Mouse (Mus musculus) frontal cortex, postnatal 14 days (tissue): ENCODE measurements around the gene Fam193b.
"Not testable (repeated sequence)": the region's sequence is repeated elsewhere in the genome, so short reads cannot be mapped to it uniquely, and the experiment has no call there.

ENCODE experiments used
- DNase-seq, 2 experiments: peaks; one replicate each; pipeline ENCODE4 v3.0.0; 2022; ENCODE audit warnings: low spot score in 2 of 2

The Fam193b gene

DNA sequence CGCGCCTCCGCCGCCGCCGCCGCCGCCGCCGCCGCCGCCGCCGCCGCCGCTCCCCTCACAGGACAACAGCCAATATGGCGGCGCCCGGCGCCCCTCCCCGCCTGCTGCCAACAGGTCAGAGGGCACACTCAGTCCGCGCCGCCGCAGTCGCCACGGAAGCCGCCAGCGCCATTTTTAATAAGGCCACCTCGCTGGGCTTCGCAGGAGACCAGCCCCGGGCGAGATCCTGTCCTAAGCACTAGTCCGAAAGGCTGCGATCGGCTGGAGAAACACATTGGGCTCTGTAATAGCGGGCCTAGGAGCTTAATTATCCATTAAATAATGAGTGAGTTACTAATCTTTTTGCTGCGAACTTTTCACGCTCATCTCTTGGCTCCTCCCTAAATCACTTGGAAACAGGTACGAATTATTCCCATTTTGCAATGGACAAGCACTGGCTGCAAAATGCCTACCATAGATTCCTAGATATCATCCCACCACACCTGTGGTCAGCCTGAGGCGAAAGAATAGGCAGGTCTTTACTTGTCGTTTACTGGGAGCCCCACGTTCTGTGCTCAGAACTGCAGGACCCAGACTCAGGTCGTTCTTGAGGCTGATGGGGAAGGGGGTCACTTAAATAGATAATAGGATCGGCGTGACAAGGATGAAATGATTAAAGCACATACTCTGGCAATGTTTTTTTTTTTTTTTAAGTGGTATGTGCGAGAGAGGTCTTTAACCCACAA is at the start of gene Fam193b:
TSS of gene Fam193b (minus strand) at position 94 of the 725 bp plus-strand sequence.
- DNase-seq, result peak; percentile 86 to 88

DNA sequence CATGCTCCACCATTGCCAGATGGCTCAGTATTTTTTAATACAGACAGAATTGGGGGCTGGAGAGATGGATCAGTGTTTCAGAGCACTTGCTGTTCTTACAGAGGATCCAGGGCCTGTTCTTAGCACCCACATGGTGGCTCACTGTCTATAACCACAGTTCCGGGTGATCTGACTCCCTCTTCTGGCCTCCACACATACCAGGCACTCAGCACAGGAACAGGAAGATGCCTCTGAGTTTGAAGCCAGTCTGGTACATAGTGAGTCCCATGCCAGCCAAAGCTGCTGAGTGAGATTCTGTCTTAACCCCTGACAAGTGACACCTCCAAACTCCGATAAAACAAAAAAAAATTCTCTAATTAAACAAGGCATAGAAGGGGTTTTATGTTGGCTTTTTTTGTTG is 49.4 kb upstream of the Fam193b start:
- no peak for DNase-seq

DNA sequence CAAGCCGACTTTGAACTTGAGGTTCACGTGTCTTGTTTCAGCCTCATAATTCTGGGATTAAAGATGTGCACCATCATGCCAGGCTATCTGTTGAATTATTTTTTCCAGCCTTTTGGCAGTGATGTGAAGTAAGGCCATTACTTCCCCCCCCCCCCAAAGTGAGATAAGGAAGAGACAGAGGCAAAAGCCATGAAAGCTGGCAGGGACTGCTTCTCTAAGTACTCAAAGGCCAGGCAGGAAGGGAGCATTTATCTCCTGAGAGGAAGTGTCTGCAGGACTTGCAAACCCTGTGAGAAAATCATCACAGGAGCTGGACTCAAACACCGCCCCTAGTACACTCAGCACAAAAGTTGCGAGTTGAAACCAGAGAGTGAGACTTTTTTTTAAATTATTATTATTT is 48.4 kb upstream of the Fam193b start:
- no peak for DNase-seq

DNA sequence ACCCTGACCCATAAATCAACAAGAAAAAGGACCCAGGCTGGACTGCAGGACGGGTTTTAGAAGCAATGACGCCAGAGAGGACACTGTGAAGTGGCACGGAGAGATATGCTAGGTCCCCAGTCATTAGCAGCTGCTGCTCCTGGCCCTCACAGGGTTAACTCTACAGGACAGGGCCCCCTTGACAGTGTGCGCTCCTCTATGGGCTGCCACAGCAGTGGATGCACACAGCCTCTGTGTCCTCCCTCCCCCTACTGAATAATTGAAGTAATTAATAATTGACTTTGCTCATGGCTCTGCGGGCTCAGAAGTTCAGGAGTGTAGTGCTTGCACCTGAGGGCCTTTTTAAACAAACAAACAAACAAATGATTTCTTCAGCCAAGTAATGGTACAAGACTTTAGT is 42.6 kb upstream of the Fam193b start:
- DNase-seq, result no peak

DNA sequence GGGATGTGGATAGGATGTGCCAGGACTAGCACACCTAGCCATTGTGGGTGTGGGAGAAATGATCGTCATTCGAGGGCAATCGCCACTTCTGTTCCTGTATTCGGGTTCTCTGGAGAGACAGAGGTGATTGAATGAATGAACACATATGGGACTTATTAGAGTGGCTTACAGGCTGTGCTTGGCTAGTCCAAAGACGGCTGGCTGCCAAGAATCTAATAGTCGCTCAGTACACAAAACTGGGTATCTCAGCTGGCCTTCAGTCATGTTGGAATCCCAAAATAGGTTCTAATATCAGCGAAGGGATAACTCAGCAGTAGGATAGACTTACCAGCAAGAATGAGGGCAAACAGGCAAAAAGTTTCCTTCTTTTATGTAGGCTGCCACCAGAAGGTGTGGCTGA is 41.1 kb upstream of the Fam193b start:
- DNase-seq, result no peak

DNA sequence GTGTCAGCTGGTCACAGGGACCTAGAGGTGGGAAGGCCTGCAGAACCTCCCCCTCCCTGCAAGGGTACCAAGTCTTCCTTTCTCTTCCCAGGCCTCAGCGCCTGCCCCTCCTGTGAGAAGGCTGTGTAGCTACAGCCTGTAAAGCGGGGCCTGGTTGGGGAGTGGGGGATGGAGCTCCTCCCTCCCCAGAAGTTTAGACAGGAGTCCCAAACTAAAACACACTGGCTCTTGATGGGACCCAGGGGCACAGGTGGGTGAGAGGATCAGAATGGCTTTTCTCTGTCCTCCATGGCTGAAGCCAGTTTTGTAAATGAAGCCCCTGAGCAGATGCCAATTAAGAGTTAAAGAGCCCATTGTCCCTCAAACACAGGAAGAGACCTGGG is 36.7 kb upstream of the Fam193b start:
- DNase-seq, result no peak

DNA sequence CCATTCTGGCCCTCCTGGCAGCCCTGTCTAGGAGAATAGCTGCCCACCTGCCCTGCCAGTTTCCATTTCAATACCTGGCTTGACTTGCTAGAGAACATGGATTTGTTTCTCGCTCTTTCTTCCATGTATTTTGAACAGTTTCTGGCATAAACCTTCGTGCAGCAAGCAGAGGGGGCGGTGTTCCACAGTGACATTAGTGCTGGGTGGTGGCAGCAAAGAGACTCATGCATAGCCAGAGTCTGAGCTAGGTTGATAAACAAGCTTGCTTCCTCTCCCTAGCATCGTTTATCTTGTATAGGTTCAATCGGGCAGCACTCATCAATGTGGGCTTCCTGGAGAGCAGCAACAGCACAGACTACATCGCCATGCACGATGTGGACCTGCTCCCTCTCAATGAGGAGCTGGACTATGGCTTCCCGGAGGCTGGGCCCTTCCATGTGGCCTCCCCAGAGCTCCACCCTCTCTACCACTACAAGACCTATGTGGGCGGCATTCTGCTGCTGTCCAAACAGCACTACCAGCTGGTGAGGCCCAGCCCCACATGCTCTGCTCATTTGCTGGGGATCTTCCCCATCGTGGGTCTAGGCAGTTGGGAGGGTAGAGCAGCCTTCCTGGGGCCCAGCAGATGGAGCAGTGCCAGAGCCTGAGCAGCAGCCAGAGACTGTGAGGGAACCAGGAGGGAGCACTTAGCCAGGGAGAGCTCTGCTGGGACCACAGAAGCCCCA is 36.1 kb upstream of the Fam193b start:
- DNase-seq, result no peak

DNA sequence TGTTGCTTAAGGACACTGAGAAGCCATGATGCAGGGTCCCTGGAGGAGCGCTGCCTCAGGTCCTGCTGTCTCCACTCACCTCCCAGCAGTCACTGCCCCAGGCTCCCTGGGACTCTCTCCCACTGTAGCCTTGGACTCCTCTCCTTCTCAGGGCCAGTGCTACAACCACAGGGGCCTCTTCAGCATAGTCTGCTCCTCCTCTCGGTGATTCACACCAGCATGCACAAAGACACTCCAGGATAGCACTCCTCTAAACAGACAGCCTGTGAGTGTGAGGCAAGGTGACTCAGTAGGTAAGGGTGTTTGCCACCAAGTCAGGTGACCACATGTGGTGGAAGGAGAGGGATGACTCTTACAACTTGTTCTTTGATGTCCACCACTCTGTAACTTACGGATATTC is 33.7 kb upstream of the Fam193b start:
- DNase-seq, result no peak

DNA sequence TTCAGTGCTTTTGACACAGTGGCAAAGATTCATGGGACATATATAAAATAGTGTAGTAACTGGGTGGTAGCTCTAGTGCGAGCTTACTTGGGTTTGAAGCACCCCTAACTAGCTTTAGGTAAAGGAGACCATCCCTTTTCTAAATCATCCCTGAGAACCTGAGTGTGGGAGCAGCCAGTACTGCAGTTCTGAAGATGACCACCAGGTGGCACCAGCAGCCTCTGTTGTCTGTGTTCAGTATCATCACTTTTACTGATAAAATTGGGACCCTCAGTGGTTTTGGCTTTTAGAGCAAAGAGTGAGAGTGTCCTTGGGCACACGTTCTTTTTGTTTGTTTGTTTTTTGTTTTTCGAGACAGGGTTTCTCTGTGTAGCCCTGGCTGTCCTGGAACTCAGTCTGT is 30.7 kb upstream of the Fam193b start:
- DNase-seq, result peak; percentile 66 to 86

DNA sequence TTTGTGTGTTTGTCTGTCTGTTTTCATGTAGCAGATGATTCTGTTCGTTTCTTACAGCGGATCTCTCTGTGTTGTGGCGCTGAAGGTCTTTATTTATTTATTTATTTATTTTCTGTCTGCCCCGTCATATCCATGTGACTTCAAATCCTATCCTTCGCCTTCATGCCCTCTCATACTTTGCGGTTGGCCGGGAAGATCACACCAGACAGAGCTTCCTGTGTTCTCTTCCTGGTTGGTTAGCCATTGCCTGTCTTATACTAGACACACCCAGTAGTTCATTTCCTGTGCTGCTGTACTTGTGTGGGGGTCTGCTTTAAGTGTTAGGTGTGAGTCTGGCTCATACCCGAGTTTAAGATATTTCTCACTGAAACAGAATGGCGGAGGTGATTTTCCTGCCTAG is 29.7 kb upstream of the Fam193b start:
- no peak for DNase-seq

DNA sequence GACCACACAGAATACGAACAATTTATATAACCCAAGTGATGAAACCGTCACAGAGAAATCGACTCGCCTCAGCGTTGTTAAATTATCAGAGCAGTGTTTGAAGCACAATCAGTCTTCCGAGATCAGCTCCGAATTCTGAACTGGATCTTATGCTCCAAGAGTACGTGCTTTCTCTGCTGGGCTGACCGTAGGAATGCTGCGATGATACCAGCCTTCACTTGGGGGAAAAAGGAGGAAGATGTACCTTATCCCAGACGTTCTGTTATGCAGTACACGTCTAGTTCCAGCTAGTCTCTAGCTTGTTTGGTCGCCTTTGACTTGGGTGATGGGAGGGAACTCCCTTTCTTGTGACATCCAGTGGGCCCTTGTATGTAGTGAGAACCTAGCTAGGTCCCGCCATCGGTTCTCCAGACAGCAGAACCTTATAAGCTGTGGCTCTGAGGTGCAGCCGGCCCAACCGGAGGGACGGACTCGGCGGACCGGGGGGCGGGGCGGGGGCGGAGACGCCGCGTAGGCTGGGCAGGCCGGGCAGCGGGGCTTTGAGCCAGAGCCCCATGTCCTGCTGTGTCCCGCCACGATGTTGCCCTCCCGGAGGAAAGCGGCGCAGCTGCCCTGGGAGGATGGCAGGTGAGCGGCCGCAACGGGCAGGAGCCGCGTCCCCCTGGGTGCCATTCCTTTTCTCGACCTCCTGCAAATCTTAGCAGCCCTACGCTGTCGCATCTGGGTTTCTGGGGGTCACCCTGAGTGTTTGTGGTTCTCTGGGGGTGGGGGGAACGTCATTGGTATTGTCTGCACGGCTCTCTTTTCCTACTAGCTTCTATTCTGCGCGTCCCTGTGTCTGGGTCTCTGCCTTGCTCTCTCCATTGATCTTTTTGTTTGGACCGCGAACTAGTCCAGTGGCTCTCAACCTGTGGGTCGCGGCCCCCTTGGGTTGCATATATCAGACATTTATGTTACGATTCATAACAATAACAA is 28.9 kb upstream of the Fam193b start, which contains the start of gene B4galt7:
TSS of gene B4galt7 (plus strand) at position 331 of the 975 bp plus-strand sequence.
- peak; percentile 58 to 73 for DNase-seq

DNA sequence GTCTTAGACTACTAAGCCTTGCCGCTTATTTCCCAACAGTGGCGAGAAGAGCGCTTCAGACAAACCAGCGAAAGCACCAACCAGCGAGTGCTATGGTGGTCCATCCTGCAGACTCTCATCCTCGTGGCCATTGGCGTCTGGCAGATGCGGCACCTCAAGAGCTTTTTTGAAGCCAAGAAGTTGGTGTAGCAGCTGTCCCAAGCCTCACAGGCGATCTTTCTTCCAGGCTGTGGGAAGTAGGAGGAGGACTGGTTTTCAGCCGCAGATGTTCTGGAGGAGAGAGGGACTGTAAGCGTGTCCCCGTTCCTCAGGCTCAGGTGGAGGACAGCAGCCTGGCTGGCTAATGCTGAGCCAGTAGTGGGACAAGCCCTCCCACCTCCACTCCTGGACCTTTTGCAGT is 25.9 kb upstream of the Fam193b start:
- no peak for DNase-seq

DNA sequence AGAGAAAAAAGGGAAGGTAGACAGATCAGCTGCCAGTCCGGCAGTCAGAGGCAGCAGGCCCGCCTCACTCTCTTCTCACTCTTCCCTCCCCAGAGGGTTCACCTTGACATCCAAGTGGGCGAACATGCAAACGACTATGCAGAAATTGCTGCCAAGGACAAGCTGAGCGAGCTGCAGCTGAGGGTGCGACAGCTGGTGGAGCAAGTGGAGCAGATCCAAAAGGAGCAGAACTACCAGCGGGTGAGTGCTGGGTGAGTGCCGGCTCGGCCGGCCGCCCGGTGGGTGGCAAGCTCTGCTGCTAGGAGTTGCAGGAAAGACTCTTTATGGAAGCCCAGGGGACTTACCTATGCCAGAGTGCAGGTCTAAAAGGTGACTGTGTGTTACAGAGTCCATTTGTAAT is 24.5 kb upstream of the Fam193b start:
- peak; percentile 33 to 61 for DNase-seq

DNA sequence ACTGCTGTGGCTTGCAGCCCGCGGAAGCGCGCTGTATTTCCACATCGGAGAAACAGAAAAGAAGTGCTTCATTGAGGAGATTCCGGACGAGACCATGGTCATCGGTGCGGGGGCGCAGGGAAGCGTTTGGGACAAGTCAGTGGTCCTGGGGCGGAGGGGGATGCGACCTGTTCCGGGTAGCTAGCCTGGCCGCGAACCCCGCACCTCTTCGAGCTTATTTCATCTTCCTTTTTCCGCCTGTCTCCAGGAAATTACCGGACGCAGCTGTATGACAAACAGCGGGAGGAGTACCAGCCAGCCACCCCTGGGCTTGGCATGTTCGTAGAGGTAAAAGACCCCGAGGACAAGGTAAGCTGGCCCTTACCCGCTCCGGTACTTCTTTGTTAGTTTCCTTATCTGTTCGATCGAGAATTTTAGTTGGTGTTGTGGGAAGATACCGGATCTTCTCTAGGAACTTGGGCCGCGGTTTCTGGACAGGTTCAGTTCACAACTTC is 22.4 kb upstream of the Fam193b start:
- no peak for DNase-seq

DNA sequence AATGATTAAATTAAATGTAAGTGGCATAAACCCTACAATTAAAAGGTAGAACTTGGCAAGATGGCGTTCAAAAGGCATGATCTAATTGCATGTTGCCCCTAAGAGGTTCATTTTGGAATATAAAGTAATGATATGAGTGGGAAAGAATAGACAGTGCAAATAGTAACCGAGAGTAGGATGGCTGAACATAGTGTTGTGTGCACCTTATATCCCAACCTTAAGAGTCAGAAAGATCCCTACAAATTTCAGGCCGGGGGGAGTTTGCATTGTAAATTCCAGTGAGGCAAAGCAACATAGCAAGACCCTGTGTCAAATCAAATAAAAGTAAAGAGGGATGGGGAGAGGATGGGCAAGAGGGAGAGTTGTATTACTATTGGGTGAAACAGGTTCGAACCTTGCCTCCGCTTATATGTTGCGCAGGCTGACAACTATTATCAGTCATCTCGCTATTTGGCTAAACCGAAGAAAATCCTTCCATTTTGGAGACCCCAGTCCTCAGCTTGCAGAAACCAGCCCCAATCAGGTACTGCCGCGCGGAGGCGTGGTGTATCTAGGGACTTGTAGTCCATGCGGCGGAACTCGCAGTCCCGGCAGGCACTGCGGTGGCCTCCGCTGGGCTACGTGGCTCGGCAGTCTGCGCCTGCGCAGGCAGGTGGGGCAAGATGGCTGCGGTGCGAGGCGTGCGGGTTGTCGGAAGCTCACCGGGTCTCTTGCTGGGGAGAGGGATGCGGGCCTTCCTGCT is 21.8 kb upstream of the Fam193b start:
- DNase-seq, result peak; percentile 95 to 96

DNA sequence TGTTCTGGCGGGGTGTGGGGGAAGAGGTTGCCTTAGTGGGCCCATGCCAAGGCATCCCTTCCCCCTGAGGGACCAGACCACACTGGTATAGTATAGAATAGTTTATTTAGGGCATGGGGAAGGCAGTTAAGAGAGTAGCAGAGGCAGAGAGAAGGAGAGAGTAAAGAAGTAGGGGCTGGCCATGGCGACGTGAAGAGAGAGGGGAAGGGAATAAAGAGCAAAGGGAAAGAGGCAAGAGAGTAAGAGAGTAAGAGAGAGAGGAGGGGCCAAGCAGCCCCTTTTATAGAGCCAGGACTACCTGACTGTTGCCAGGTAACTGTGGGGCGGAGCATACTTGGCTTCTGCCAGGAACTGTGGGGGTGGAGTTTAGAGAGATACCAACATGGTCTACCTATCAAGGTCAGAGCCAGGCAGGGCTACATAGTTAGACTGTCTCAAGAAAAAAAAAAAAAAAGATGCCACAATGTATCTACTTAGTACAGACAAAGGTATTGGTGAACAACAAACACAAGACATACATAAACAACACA is 21.1 kb upstream of the Fam193b start:
- DNase-seq, result no peak

DNA sequence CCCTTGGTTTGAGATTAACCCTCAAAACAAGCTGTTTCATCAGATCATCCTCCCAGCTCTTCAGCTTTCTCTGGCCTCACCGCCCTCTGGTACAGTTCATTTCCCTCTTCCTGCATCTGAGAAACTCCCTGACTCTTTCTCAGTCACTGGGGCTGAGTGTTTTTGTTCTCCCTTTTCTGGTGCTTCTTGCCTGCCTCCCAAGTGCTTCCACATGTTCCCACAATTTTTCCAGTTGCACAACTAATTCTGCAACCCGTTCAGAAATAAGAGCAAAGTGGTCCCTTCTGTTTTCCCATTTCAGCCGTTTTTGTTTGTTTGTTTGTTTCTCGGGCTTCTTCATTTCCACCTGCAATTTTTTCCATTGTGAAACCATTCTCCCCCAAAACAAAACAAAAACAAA is 7.2 kb upstream of the Fam193b start:
- DNase-seq, result no peak

DNA sequence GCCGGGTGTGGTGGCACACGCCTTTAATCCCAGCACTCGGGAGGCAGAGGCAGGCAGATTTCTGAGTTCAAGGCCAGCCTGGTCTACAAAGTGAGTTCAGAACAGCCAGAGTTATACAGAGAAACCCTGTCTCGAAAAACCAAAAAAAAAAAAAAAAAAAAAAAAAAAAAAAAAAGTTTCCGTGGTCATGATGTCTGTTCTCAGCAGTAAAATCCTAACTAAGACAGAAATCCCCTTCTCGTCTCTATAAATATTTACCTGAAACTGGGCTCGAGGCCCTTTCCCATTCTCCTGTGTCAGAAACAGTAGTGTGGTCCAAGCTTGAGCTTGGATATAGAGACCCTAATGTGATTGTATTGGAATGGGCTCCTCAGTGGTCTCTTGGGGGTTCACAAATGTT is 6.0 kb upstream of the Fam193b start:
- not testable (repeated sequence) for DNase-seq

DNA sequence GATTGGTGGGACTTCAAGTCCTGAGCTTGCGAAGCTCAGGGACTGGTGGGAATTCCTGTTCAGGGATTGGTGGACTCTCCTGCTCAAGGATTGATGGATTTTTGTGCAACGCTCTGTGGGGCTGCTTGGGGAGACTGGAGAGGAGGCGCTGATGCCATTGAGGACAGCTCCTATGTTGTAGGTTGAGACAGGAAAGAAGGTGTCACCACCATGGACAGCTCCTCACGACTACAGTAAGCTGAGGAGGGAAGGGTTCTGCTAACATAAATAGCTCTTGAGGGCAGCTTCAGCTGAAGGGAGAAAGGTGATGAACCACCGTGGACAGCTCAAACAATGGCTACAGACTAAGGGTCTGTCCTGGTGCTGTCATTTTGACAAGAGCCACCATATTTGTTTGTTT is 5.0 kb upstream of the Fam193b start:
- DNase-seq, result no peak

DNA sequence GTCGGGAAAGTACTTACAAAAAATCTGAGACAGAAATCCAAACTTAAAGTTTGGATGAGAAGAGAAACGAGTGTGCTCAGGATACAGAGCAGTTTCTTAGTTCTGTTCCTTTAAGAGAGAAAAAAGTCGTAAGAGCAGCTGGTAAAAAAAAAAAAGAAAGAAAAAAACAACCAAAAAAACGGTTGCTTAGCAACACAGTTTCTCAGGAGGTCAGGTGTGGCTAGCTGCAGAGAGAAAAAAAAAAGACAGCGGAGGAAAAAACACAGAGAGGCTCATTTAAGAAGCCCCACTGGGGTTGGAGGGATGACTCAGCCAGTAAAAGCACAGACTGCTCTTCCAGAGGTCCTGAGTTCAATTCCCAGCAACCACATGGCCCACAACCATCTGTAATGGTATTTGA is 3.4 kb upstream of the Fam193b start:
- no peak for DNase-seq

DNA sequence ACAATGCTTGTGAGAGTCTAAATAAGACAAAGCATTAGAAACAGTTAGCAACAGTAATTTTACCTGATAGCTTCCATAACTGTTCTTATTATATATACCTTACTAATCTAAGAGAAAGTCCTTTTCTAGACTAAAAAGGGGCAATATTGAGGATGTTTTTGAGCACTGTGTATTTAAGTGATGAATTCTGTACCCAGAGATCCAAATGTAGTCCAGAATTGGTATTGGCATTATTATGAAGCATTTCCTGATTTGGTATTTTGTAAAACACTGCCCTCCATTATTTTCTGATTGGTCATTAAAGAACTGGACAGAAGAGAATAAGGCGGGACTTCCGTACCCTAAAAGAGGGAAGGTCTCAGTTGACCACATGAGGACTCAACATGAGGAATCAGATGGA is 2.5 kb upstream of the Fam193b start, which contains the start of gene Tmed9:
TSS of gene Tmed9 (plus strand) at position 301 of the 400 bp plus-strand sequence.
- no peak for DNase-seq
